Mouse (Mus musculus): ENCODE measurements at regions not wholly inside any gene's neighbourhood (a gene's known extent, or its start where the extent isn't known, plus 50 kb on each side); places are given as distances from the start of the nearest gene placed in this dataset.
A peak's percentile ranks its signal among the peaks of the same experiment; 100 is the strongest.

GRCm38 (mm10) chr17:62310059-62310458 lies 571.1 kb downstream of the Efna5 start:
- TF ChIP-seq CTCF (IDR thresholded peaks at IDR 0.05; ENCODE audit: low read depth, low read length) (peak; percentile 15), POLR2A (IDR thresholded peaks at IDR 0.05; ENCODE audit: insufficient read depth, low read length) (no peak)
